Comparison of ENCODE assay signal across 26 mouse cellular contexts in genomic region chr19:42230288-42230568, GRCm38 (mm10). TPM values are rescaled to one million over a fixed set of nuclear protein-coding genes. Genes with fewer than 3 reads are reported as not detected.
A peak's percentile ranks its signal among the peaks of the same experiment; 100 is the strongest.
DNase-seq lines count a peak whose midpoint lies in the region; ATAC-seq lines count a peak whose summit lies in the region.
"Had no signal": no experiment of that assay in that cellular context is flagged by ENCODE, and none has a peak within 500 bp of the region (broad histone marks: within the 10 kb centered on the region; RNA-seq: fewer than 3 reads in every experiment).

No protein-coding gene starts in this region.

- no peak overlapping the region for H3K9ac ChIP-seq in liver, embryonic 16.5 days (ENCODE audit: low read depth, low read length)
- H3K9ac ChIP-seq: embryonic facial prominence, embryonic 15.5 days; forebrain, embryonic 12.5 days; heart, embryonic 12.5 days; hindbrain, embryonic 12.5 days; limb, embryonic 15.5 days had no signal

- 20% methylated on average over 5 of the region's 5 CpGs for WGBS in liver, embryonic 16.5 days (ENCODE audit: insufficient replicate concordance)

- peaks cover 13% of the 10 kb centered on the region for H3K4me1 ChIP-seq in liver, embryonic 16.5 days (ENCODE audit: control insufficient read depth, low read depth, low read length)
- H3K4me1 ChIP-seq: heart, embryonic 12.5 days; limb, embryonic 15.5 days had no signal

- no peaks in the 10 kb centered on the region for H3K27me3 ChIP-seq in liver, embryonic 16.5 days (ENCODE audit: control insufficient read depth, insufficient read depth, low read depth, low read length)
- H3K27me3 ChIP-seq: embryonic facial prominence, embryonic 15.5 days; forebrain, embryonic 12.5 days; hindbrain, embryonic 12.5 days; limb, embryonic 15.5 days; Patski had no signal

- H3K9me3 ChIP-seq in liver, embryonic 16.5 days (replicated peaks; ENCODE audit: control insufficient read depth, low read length) = no peaks in the 10 kb centered on the region
- H3K9me3 ChIP-seq: embryonic facial prominence, embryonic 15.5 days; forebrain, embryonic 12.5 days; heart, embryonic 12.5 days; hindbrain, embryonic 12.5 days; limb, embryonic 15.5 days; megakaryocyte, embryonic 14.5 days had no signal

- H3K4me3 ChIP-seq in liver, embryonic 16.5 days (ENCODE audit: low read depth, low read length) = no peak overlapping the region
- H3K4me3 ChIP-seq: embryonic facial prominence, embryonic 15.5 days; forebrain, embryonic 12.5 days; heart, embryonic 12.5 days; hindbrain, embryonic 12.5 days; limb, embryonic 15.5 days; megakaryocyte, embryonic 14.5 days had no signal

- no peaks in the 10 kb centered on the region for H3K36me3 ChIP-seq in liver, embryonic 16.5 days (ENCODE audit: control insufficient read depth, insufficient read depth)
- H3K36me3 ChIP-seq: embryonic facial prominence, embryonic 15.5 days; forebrain, embryonic 12.5 days; heart, embryonic 12.5 days; hindbrain, embryonic 12.5 days; limb, embryonic 15.5 days had no signal

- no peak overlapping the region for H3K27ac ChIP-seq in liver, embryonic 16.5 days (ENCODE audit: low read length)
- H3K27ac ChIP-seq: embryonic facial prominence, embryonic 15.5 days; forebrain, embryonic 12.5 days; hindbrain, embryonic 12.5 days; limb, embryonic 15.5 days had no signal

- DNase-seq in 3134 (ENCODE audit: extremely low read depth, insufficient read length, low spot score) (peak; percentile 37), MEL-GATA-1-ER (ENCODE audit: extremely low read depth, low read depth) (peak; percentile 91)
- DNase-seq in lung, postnatal 25 days (ENCODE audit: low spot score) = no peak
- DNase-seq in urinary bladder, postnatal 14 days (ENCODE audit: low spot score) = no peak
- DNase-seq in layer of hippocampus, postnatal 10 days (ENCODE audit: low spot score in 2 of 2) = no peak
- DNase-seq in cerebellum, postnatal 14 days = no peak
- DNase-seq: adrenal gland, postnatal 10 days; cerebellum, postnatal 36 days; gastrocnemius, postnatal 10 days; heart, adult 11 months; heart, postnatal 14 days; layer of hippocampus, postnatal 36 days; thymus, postnatal 25 days had no signal

- peak; percentile 56; the same call in 1 of the 2 replicates for ATAC-seq in erythroid progenitor cell, adult 5-6 weeks (replicated peaks; ENCODE audit: low FRiP score, poor library complexity, severe bottlenecking)
- ATAC-seq in liver, embryonic 16.5 days (ENCODE audit: low read depth) = no peak; the same call in 1 of the 2 replicates
- ATAC-seq: activated CD4-positive, CD25-positive, alpha-beta regulatory T cell, adult 4 months; inflammation-experienced regulatory T-cells, adult 6 months; lung, postnatal 0 days; Patski had no signal

- peak overlapping the region; percentile 26; the same call in 1 of the 2 replicates for H3K4me2 ChIP-seq in liver, embryonic 16.5 days (ENCODE audit: low read depth, low read length)
- H3K4me2 ChIP-seq: embryonic facial prominence, embryonic 15.5 days; forebrain, embryonic 12.5 days; heart, embryonic 12.5 days; hindbrain, embryonic 12.5 days; limb, embryonic 15.5 days had no signal

RNA-seq across cellular contexts. Expression of gene Golga7b, which starts 17.1 kb away (rescaled TPM):
- not detected in 2 replicates for total RNA-seq in erythroid progenitor cell, adult 5-6 weeks (2015; ENCODE audit: low replicate concordance)
- not detected in 2 replicates for total RNA-seq in erythroid progenitor cell, adult 5-6 weeks (2017; ENCODE audit: low replicate concordance)
- polyA plus RNA-seq in liver, embryonic 16.5 days (2015; fragmentation: Nextera tagmentation; extraction: Ambion mirVana) = not detected in 2 replicates
- 10 to 100 TPM; 90.9 to 93.8 TPM for total RNA-seq in layer of hippocampus, postnatal 10 days (2021)
- total RNA-seq: neutrophil, adult 5-6 weeks had no signal
- polyA plus RNA-seq: activated CD4-positive, CD25-positive, alpha-beta regulatory T cell, adult 4 months; inflammation-experienced regulatory T-cells, adult 6 months; lung, postnatal 0 days had no signal

RNA-seq across cellular contexts. Expression of gene Sfrp5, which starts 28.2 kb away (rescaled TPM):
- total RNA-seq in erythroid progenitor cell, adult 5-6 weeks (2015; ENCODE audit: low replicate concordance) = not detected in 2 replicates
- total RNA-seq in erythroid progenitor cell, adult 5-6 weeks (2017; ENCODE audit: low replicate concordance) = not detected in 2 replicates
- 0.37 TPM in 1 of 2 replicates, not detected in the other for polyA plus RNA-seq in liver, embryonic 16.5 days (2015; fragmentation: Nextera tagmentation; extraction: Ambion mirVana)
- total RNA-seq in layer of hippocampus, postnatal 10 days (2021) = under 1 TPM in 1 of 2 experiments, not detected in 1; 0.18 TPM
- total RNA-seq: neutrophil, adult 5-6 weeks had no signal
- polyA plus RNA-seq: activated CD4-positive, CD25-positive, alpha-beta regulatory T cell, adult 4 months; inflammation-experienced regulatory T-cells, adult 6 months; lung, postnatal 0 days had no signal

Comparison
In these comparisons a context has a peak if more than half of its experiments do, and no peak if none do; other contexts are left out.
1. DNase-seq: peak in 3134 (single experiment) and MEL-GATA-1-ER (single experiment); none in lung, postnatal 25 days (single experiment), urinary bladder, postnatal 14 days (single experiment), layer of hippocampus, postnatal 10 days (0 of 2) and cerebellum, postnatal 14 days (0 of 2).
2. RNA of gene Golga7b, which starts 17.1 kb away (total RNA-seq): 90.9 to 93.8 TPM in layer of hippocampus, postnatal 10 days; not detected in erythroid progenitor cell, adult 5-6 weeks; every median in the first group is over 10 times any median in the second.